Mouse (Mus musculus): ENCODE results near the gene Bcl9l. TPM values are rescaled to one million over a fixed set of nuclear protein-coding genes. Genes with fewer than 3 reads are reported as not detected.

Gene Bcl9l
- total RNA-seq, 2 experiments from 2014 or later = 59.2 to 78.1 TPM

GRCm38 (mm10) chr9:44539816-44540421 is 57.3 kb downstream of the Bcl9l start:
- no peak for DNase-seq (ENCODE audit: extremely low spot score in 1 of 2, low spot score in 1 of 2)

- no peak for DNase-seq (ENCODE audit: extremely low spot score in 1 of 2, low spot score in 1 of 2)
These were observed 58.1 kb downstream of the Bcl9l start for GRCm38 (mm10) chr9:44540676-44541075.

DNA sequence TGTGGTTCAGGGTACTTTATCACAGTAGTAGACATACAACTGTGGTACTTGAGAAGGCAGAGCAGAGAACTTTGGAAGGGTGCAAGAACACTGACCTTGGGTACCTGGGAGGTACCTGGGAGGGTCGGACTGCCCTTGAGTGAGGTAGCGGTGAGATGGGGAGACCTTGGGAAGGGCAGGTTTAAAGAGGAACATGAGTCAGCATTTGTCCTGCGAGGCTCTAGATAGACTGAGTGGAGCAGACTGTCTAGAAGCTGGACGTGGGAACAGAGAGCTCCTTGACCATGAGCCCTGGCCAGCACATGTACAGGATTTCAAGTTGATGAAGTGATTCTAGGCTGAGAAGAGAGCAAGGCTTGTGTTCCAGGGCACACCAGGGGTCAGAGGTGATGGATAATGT is 59.7 kb downstream of the Bcl9l start:
- DNase-seq (ENCODE audit: extremely low spot score in 1 of 2, low spot score in 1 of 2) = no peak

- DNase-seq (ENCODE audit: extremely low spot score in 1 of 2, low spot score in 1 of 2) = no peak
These were observed 62.4 kb downstream of the Bcl9l start for GRCm38 (mm10) chr9:44544986-44545385.

DNA sequence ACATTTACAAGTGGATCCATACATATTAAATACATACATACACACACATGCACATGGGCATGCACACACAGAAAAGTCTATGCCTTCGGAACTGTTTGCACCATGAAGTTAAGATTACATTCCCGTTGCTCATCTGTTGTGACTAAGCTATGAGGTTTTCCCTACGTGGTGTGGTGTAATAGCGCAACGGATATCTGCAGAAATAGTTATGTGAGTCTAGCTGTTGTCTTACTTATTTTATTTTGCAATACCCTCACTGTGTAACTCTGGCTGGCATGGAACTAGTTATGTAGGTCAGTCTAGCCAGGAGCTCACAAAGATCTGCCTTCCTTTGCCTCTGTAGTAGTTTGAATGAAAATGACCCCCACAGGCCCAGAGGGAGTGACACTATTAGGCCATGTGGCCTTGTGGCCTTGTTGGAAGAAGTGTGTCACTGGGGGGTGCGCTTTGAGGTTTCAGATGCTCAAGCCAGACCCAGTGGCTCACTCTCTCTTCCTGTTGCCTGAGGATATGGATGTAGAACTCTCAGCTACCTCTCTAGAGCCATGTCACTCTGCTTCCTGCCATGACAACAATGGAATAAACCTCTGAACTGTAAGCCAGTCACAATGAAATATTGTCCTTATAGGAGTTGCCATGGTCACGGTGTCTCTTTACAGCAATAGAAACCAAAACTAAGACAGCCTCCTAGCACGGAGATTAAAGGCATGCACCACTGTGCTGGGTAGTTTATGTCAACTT is 66.0 kb downstream of the Bcl9l start:
- no peak for DNase-seq (ENCODE audit: extremely low spot score in 1 of 2, low spot score in 1 of 2)

DNA sequence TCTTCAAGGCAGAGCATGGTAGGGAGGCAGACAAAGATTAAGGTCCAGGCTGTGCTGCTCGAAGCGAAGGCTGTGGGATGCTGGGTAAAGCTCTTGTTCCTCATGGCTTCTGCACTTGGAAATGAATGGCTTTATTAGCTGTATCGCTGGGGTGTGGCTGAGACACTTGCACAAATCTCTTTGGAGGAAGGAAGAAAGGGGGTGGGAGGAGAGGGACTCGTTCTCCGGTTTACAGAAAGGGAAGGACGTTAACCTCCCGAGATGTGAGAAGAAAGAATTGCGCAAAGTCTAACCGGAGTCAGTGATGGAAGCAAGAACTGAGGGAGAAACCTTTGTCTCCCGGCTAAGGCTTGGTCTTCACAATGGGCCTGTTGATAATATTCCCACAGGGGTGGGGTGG is 68.5 kb downstream of the Bcl9l start:
- DNase-seq (ENCODE audit: extremely low spot score in 1 of 2, low spot score in 1 of 2) = no peak

- no peak for DNase-seq (ENCODE audit: extremely low spot score in 1 of 2, low spot score in 1 of 2)
These were observed 69.5 kb downstream of the Bcl9l start for GRCm38 (mm10) chr9:44552161-44552560.

Other genes starting within 250 kb of the Bcl9l start
- gene Cbl, start 248.8 kb upstream of the Bcl9l start, total RNA-seq (2021) = 10 to 100 TPM; 49.2 to 63.4 TPM
- gene Ccdc153, start 242.1 kb upstream of the Bcl9l start, total RNA-seq (2021) = 1 to 10 TPM; 1.9 to 5.4 TPM
- gene Pdzd3, start 231.4 kb upstream of the Bcl9l start, total RNA-seq (2021) = 1 to 10 TPM; 1.3 to 1.4 TPM
- gene Nlrx1, start 214.2 kb upstream of the Bcl9l start, total RNA-seq (2021) = 10 to 100 TPM; 12.8 to 14.7 TPM
- gene Abcg4, start 194.2 kb upstream of the Bcl9l start, total RNA-seq (2021) = 10 to 100 TPM; 65.0 to 79.6 TPM
- 10 to 100 TPM; 28.1 to 31.2 TPM for gene Hinfp, start 177.2 kb upstream of the Bcl9l start, total RNA-seq (2021)
- gene C2cd2l, start 162.5 kb upstream of the Bcl9l start, total RNA-seq (2021) = 100 to 1,000 TPM; 196 to 200 TPM
- 10 to 100 TPM; 14.2 to 15.8 TPM for gene Dpagt1, start 156.8 kb upstream of the Bcl9l start, total RNA-seq (2021)
- gene H2afx, start 148.1 kb upstream of the Bcl9l start, total RNA-seq (2021) = 10 to 100 TPM; 50.6 to 58.4 TPM
- gene Hmbs, start 138.6 kb upstream of the Bcl9l start, total RNA-seq (2021) = 10 to 100 TPM; 17.9 to 23.6 TPM
- 10 to 100 TPM; 49.0 to 51.4 TPM for gene Vps11, start 121.2 kb upstream of the Bcl9l start, total RNA-seq (2021)
- 100 to 1,000 TPM; 114 to 123 TPM for gene Hyou1, start 103.3 kb upstream of the Bcl9l start, total RNA-seq (2021)
- 10 to 100 TPM; 32.6 to 34.7 TPM for gene Slc37a4, start 86.0 kb upstream of the Bcl9l start, total RNA-seq (2021)
- gene Rps25, start 75.7 kb upstream of the Bcl9l start, total RNA-seq (2021) = 100 to 1,000 TPM; 616 to 726 TPM
- 10 to 100 TPM; 65.1 to 76.5 TPM for gene Trappc4, start 75.2 kb upstream of the Bcl9l start, total RNA-seq (2021)
- 10 to 100 TPM; 16.8 to 24.1 TPM for gene Ccdc84, start 64.3 kb upstream of the Bcl9l start, total RNA-seq (2021)
- gene Foxr1, start 41.7 kb upstream of the Bcl9l start, total RNA-seq (2021) = not detected
- not detected for gene Upk2, start 27.8 kb upstream of the Bcl9l start, total RNA-seq (2021)
- not detected for gene Cxcr5, start 79.1 kb downstream of the Bcl9l start, total RNA-seq (2021)
- gene Ddx6, start 122.1 kb downstream of the Bcl9l start, total RNA-seq (2021) = 100 to 1,000 TPM; 117 to 126 TPM
- not detected for gene Treh, start 190.4 kb downstream of the Bcl9l start, total RNA-seq (2021)